Mouse (Mus musculus) embryonic facial prominence, embryonic 10.5 days (tissue): ENCODE data around the gene Ankrd13d. TPM values are rescaled to one million over a fixed set of nuclear protein-coding genes. Genes with fewer than 3 reads are reported as not detected.

Experiments used
- DNase-seq: peaks from one replicate; pipeline ENCODE4 v3.0.0-alpha.2; 2017; ENCODE audit warnings: low spot score
- H3K27ac ChIP-seq: fragments of 300-500 bp; sonication (generic); replicated peaks from 2 replicates; pipeline ENCODE4 v1.5.1; 2016; ENCODE audit warnings: mild to moderate bottlenecking
- H3K27me3 ChIP-seq: fragments of 300-500 bp; sonication (generic); replicated peaks from 2 replicates; pipeline ENCODE4 v1.6.1; 2016; ENCODE audit warnings: low read depth, mild to moderate bottlenecking; ENCODE audit not compliant: poor library complexity, severe bottlenecking
- H3K36me3 ChIP-seq: fragments of 300-500 bp; sonication (generic); replicated peaks from 2 replicates; pipeline ENCODE4 v1.6.1; 2016; ENCODE audit warnings: mild to moderate bottlenecking, moderate library complexity
- H3K4me1 ChIP-seq: fragments of 300-500 bp; sonication (generic); 2 replicates; pipeline ENCODE4 v1.6.1; 2016
- H3K4me3 ChIP-seq: fragments of 300-500 bp; sonication (generic); 2 replicates; pipeline ENCODE4 v1.5.1; 2016; ENCODE audit warnings: mild to moderate bottlenecking, moderate library complexity
- H3K9me3 ChIP-seq: fragments of 300-500 bp; sonication (generic); 2 replicates; pipeline ENCODE4 v1.6.1; 2016; ENCODE audit warnings: mild to moderate bottlenecking
- WGBS: fragments of 180-500 bp; shearing (Covaris S2); methylation state at CpG from one replicate; pipeline ENCODE4 v1.1.7; 2016; 5-methylcytosine and 5-hydroxymethylcytosine counted together
- microRNA-seq: library from miRNA; unstranded; fragments of <30 nt; microRNA quantifications from one replicate; pipeline ENCODE4, GENCODE M21; 2017
- polyA plus RNA-seq: library from polyadenylated mRNA; unstranded; fragments of >200 nt; fragmentation: Nextera tagmentation; extraction: Ambion mirVana; gene quantifications from 2 replicates; pipeline ENCODE4 v1.2.1, GENCODE M21; 2016

Gene Ankrd13d
- polyA plus RNA-seq, 1 experiment from 2014 or later = 7.6 TPM

GRCm38 (mm10) chr19:4227894-4228678, 54.9 kb downstream of the Ankrd13d start:
- Histone ChIP-seq H3K27ac (0 out of 2 replicates have a peak overlapping the region, but pooled peaks have one; percentile 51), H3K4me1 (peaks cover 38% of the 10 kb centered on the region), H3K4me3 (no peak overlapping the region), H3K27me3 (peaks cover 35% of the 10 kb centered on the region), H3K9me3 (no peaks in the 10 kb centered on the region), H3K36me3 (no peaks in the 10 kb centered on the region)
- WGBS = 20% methylated on average over 8 of the region's 8 CpGs
- peak; percentile 77 for DNase-seq

- H3K27me3 ChIP-seq = peaks cover 37% of the 10 kb centered on the region
- no peaks in the 10 kb centered on the region for H3K9me3 ChIP-seq
- H3K4me1 ChIP-seq = peaks cover 38% of the 10 kb centered on the region
- H3K27ac ChIP-seq = 0 out of 2 replicates have a peak overlapping the region, but pooled peaks have one; percentile 51
- no peak overlapping the region for H3K4me3 ChIP-seq
- H3K36me3 ChIP-seq = peaks cover 2% of the 10 kb centered on the region; the same call in 1 of the 2 replicates
- no peak for DNase-seq
- 77% methylated on average over 5 of the region's 5 CpGs for WGBS
Observed at GRCm38 (mm10) chr19:4227446-4227845, 55.5 kb downstream of the Ankrd13d start.

GRCm38 (mm10) chr19:4226779-4227178, 56.2 kb downstream of the Ankrd13d start:
- Histone ChIP-seq H3K9me3 (no peaks in the 10 kb centered on the region), H3K36me3 (peaks cover 9% of the 10 kb centered on the region; the same call in 1 of the 2 replicates), H3K27ac (no peak overlapping the region), H3K4me1 (peaks cover 38% of the 10 kb centered on the region), H3K4me3 (no peak overlapping the region), H3K27me3 (peaks cover 44% of the 10 kb centered on the region)
- DNase-seq = no peak
- WGBS = 88% methylated on average over 7 of the region's 7 CpGs

GRCm38 (mm10) chr19:4222165-4222564, 60.8 kb downstream of the Ankrd13d start:
- Histone ChIP-seq H3K27ac (peak overlapping the region; percentile 20; the same call in 1 of the 2 replicates), H3K36me3 (peaks cover 12% of the 10 kb centered on the region; the same call in 1 of the 2 replicates)
- 87% methylated on average over 11 of the region's 11 CpGs for WGBS

GRCm38 (mm10) chr19:4220957-4221743, 61.8 kb downstream of the Ankrd13d start:
- H3K27ac ChIP-seq = peak overlapping the region; percentile 61; the same call in 1 of the 2 replicates
- no peak for DNase-seq
- WGBS = 43% methylated on average over 14 of the region's 14 CpGs

More at GRCm38 (mm10) chr19:4222165-4222564, 60.8 kb downstream of the Ankrd13d start:
- Histone ChIP-seq H3K27me3 (peaks cover 46% of the 10 kb centered on the region), H3K9me3 (no peaks in the 10 kb centered on the region), H3K4me3 (no peak overlapping the region), H3K4me1 (peaks cover 50% of the 10 kb centered on the region)
- no peak for DNase-seq

GRCm38 (mm10) chr19:4220416-4220815, 62.5 kb downstream of the Ankrd13d start:
- Histone ChIP-seq H3K4me3 (no peak overlapping the region), H3K27ac (peak overlapping the region; percentile 61; the same call in 1 of the 2 replicates), H3K9me3 (no peaks in the 10 kb centered on the region), H3K4me1 (peaks cover 68% of the 10 kb centered on the region), H3K27me3 (peaks cover 58% of the 10 kb centered on the region), H3K36me3 (peaks cover 12% of the 10 kb centered on the region; the same call in 1 of the 2 replicates)
- no peak for DNase-seq
- WGBS = 72% methylated on average over 4 of the region's 4 CpGs

More at GRCm38 (mm10) chr19:4220957-4221743, 61.8 kb downstream of the Ankrd13d start:
- peaks cover 60% of the 10 kb centered on the region for H3K4me1 ChIP-seq
- no peak overlapping the region for H3K4me3 ChIP-seq
- peaks cover 12% of the 10 kb centered on the region; the same call in 1 of the 2 replicates for H3K36me3 ChIP-seq
- peaks cover 51% of the 10 kb centered on the region for H3K27me3 ChIP-seq
- no peaks in the 10 kb centered on the region for H3K9me3 ChIP-seq

Small RNA genes within 50 kb of the gene (microRNA-seq; reads per million reads assigned to microRNA genes)
- not detected for gene Mir6985

Other genes with a start within 250 kb of the Ankrd13d start
- gene Gstp1, start 245.2 kb downstream of the Ankrd13d start, polyA plus RNA-seq = 456 and 458 TPM in 2 replicates
- gene Gstp2, start 237.1 kb downstream of the Ankrd13d start, polyA plus RNA-seq = 3.7 and 9.1 TPM in 2 replicates
- gene Gstp3, start 223.6 kb downstream of the Ankrd13d start, polyA plus RNA-seq = not detected in 2 replicates
- gene Cabp2, start 201.6 kb downstream of the Ankrd13d start, polyA plus RNA-seq = not detected in 2 replicates
- gene Cdk2ap2, start 186.0 kb downstream of the Ankrd13d start, polyA plus RNA-seq = 77.2 and 80.2 TPM in 2 replicates
- gene Pitpnm1, start 183.1 kb downstream of the Ankrd13d start, polyA plus RNA-seq = 9.9 and 11.0 TPM in 2 replicates
- gene Aip, start 157.3 kb downstream of the Ankrd13d start, polyA plus RNA-seq = 70.9 and 71.1 TPM in 2 replicates
- not detected in 2 replicates for gene Gpr152, start 143.3 kb downstream of the Ankrd13d start, polyA plus RNA-seq
- 0.14 TPM in 1 of 2 replicates, not detected in the other for gene Cabp4, start 139.1 kb downstream of the Ankrd13d start, polyA plus RNA-seq
- 130 and 134 TPM in 2 replicates for gene Coro1b, start 134.5 kb downstream of the Ankrd13d start, polyA plus RNA-seq
- 0.58 TPM in 1 of 2 replicates, not detected in the other for gene Ptprcap, start 129.5 kb downstream of the Ankrd13d start, polyA plus RNA-seq
- gene Rps6kb2, start 119.8 kb downstream of the Ankrd13d start, polyA plus RNA-seq = 66.1 and 68.5 TPM in 2 replicates
- 2.7 and 4.4 TPM in 2 replicates for gene Carns1, start 107.7 kb downstream of the Ankrd13d start, polyA plus RNA-seq
- gene Tbc1d10c, start 91.9 kb downstream of the Ankrd13d start, polyA plus RNA-seq = 0.57 and 1.4 TPM in 2 replicates
- gene Ppp1ca, start 91.1 kb downstream of the Ankrd13d start, polyA plus RNA-seq = 1,000 and 1,025 TPM in 2 replicates
- gene Rad9a, start 81.5 kb downstream of the Ankrd13d start, polyA plus RNA-seq = 58.1 and 58.2 TPM in 2 replicates
- gene Clcf1, start 68.9 kb downstream of the Ankrd13d start, polyA plus RNA-seq = 2.8 and 3.3 TPM in 2 replicates
- not detected in 2 replicates for gene AC109138.7, start 68.8 kb downstream of the Ankrd13d start, polyA plus RNA-seq
- gene Pold4, start 51.2 kb downstream of the Ankrd13d start, polyA plus RNA-seq = 13.7 and 15.1 TPM in 2 replicates
- 4.2 and 4.5 TPM in 2 replicates for gene Ssh3, start 14.0 kb downstream of the Ankrd13d start, polyA plus RNA-seq
- 12.5 and 14.8 TPM in 2 replicates for gene Grk2, start 23.1 kb upstream of the Ankrd13d start, polyA plus RNA-seq
- 68.6 and 69.6 TPM in 2 replicates for gene Kdm2a, start 115.1 kb upstream of the Ankrd13d start, polyA plus RNA-seq
- gene Rhod, start 156.3 kb upstream of the Ankrd13d start, polyA plus RNA-seq = 31.5 and 31.8 TPM in 2 replicates
- 2.6 and 2.8 TPM in 2 replicates for gene Syt12, start 194.3 kb upstream of the Ankrd13d start, polyA plus RNA-seq
- gene 2010003K11Rik, start 215.4 kb upstream of the Ankrd13d start, polyA plus RNA-seq = not detected in 2 replicates
- gene Pcx, start 227.3 kb upstream of the Ankrd13d start, polyA plus RNA-seq = 24.1 and 26.8 TPM in 2 replicates